Mouse (Mus musculus) heart, postnatal 0 days (tissue): ENCODE measurements around the gene Parva. TPM values are rescaled to one million over a fixed set of nuclear protein-coding genes. Genes with fewer than 3 reads are reported as not detected.

ENCODE experiments used
- ATAC-seq: fragments of 200-750 bp; cut with Nextera tagmentation; 2 replicates; pipeline ENCODE4 v1.8.0; 2017; ENCODE audit warnings: low read depth, moderate number of reproducible peaks, moderate library complexity; ENCODE audit not compliant: insufficient read depth
- DNase-seq: peaks from one replicate; pipeline ENCODE4 v3.0.0-alpha.2; 2016; ENCODE audit warnings: low spot score
- H3K27ac ChIP-seq: fragments of 300-500 bp; sonication (generic); 2 replicates; pipeline ENCODE4 v1.5.1; 2014; ENCODE audit warnings: low read depth, mild to moderate bottlenecking
- H3K27me3 ChIP-seq: fragments of 300-500 bp; sonication (generic); 2 replicates; pipeline ENCODE4 v1.6.1; 2014; ENCODE audit warnings: low read length, mixed read lengths; ENCODE audit not compliant: control insufficient read depth, insufficient read depth
- H3K36me3 ChIP-seq: fragments of 300-500 bp; sonication (generic); replicated peaks from 2 replicates; pipeline ENCODE4 v1.6.1; 2014; ENCODE audit warnings: low read length, mixed read lengths; ENCODE audit not compliant: control insufficient read depth, insufficient read depth
- H3K4me1 ChIP-seq: fragments of 300-500 bp; sonication (generic); 2 replicates; pipeline ENCODE4 v1.6.1; 2014; ENCODE audit warnings: antibody characterized with exemption; ENCODE audit not compliant: control insufficient read depth, insufficient read depth
- H3K4me2 ChIP-seq: fragments of 300-500 bp; sonication (generic); 2 replicates; pipeline ENCODE4 v1.6.1; 2014; ENCODE audit warnings: low read depth, mild to moderate bottlenecking, low read length, moderate library complexity
- H3K4me3 ChIP-seq: fragments of 300-500 bp; sonication (generic); 2 replicates; pipeline ENCODE4 v1.5.1; 2014; ENCODE audit warnings: low read depth, low read length
- H3K9ac ChIP-seq: fragments of 300-500 bp; sonication (generic); replicated peaks from 2 replicates; pipeline ENCODE4 v1.6.1; 2014; ENCODE audit warnings: low read depth, low read length, mixed read lengths
- H3K9me3 ChIP-seq: fragments of 300-500 bp; sonication (generic); replicated peaks from 2 replicates; pipeline ENCODE4 v1.6.1; 2016; ENCODE audit warnings: low read length; ENCODE audit not compliant: control insufficient read depth
- CTCF ChIP-seq: IDR thresholded peaks from 2 replicates; pipeline ENCODE4 v1.5.1; 2016; ENCODE audit warnings: antibody characterized with exemption, control low read depth, low read depth
- EP300 ChIP-seq: IDR thresholded peaks from 2 replicates; pipeline ENCODE4 v1.6.1; 2016; ENCODE audit warnings: antibody characterized with exemption, low read depth
- WGBS: fragments of 180-500 bp; shearing (Covaris S2); extraction: QIAGEN DNeasy Blood & Tissue Kit; methylation state at CpG from one replicate; pipeline ENCODE4 v1.1.7; 2014; 5-methylcytosine and 5-hydroxymethylcytosine counted together
- polyA plus RNA-seq: library from polyadenylated mRNA; unstranded; fragments of >200 nt; fragmentation: Nextera tagmentation; extraction: Ambion mirVana; gene quantifications from 2 replicates; pipeline ENCODE4 v1.2.1, GENCODE M21; 2015
- total RNA-seq: library from RNA; depleted of rRNA; stranded (reverse); fragments of >200 nt; gene quantifications from 2 replicates; pipeline ENCODE4 v1.2.3, GENCODE M21; 2014; ENCODE audit warnings: low replicate concordance; rRNA removed

Gene Parva
- total and polyA plus RNA-seq, 2 experiments from 2014 or later: 39.7 to 53.0 TPM

DNA sequence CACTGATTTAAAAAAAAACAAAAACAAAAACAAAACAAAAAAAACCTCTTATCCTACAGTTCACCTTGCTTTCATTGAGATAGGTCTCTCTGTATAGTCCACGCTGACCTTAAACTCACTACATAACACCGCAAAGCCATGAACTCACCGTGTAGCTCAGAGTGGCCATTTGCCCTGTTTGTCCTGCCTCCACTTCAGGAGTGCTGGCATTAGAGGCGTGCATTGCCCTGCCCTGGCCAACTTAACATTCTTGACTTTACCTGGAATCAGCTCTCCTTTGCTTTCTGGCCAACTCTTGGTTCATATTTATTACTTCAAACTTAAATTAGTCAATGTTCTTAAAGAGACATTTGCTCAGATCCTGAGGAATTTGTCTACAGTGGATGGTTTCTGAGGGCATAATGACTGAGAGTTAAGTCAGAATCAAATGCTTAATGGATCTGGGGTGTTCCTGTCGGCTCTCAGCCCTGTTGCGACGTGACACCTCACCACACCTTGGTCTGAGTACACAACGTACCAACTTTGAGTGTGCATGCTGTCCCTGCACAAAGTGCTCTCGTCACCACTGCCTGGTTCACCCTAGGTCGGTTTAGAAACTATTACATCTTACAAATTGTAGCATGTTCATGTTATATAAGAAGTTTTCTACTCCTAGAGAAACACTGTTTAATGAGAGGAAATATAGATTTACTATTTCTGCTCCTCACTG, 207.4 kb downstream of the Parva start:
- TF ChIP-seq EP300 (no peak), CTCF (no peak)
- no peak for DNase-seq
- no peak overlapping the region for H3K27ac ChIP-seq
- 74% methylated on average over 10 of the region's 10 CpGs for WGBS
- peaks cover 3% of the 10 kb centered on the region; the same call in 1 of the 2 replicates for H3K9me3 ChIP-seq
- no peak overlapping the region for H3K9ac ChIP-seq
- peaks cover 5% of the 10 kb centered on the region; the same call in 1 of the 2 replicates for H3K4me1 ChIP-seq
- ATAC-seq: no peak
- H3K27me3 ChIP-seq: no peaks in the 10 kb centered on the region
- H3K4me2 ChIP-seq: no peak overlapping the region
- 0 out of 2 replicates have a peak, but pooled peaks cover under 1% of the 10 kb centered on the region for H3K36me3 ChIP-seq
- H3K4me3 ChIP-seq: no peak overlapping the region

- H3K4me2 ChIP-seq: no peak overlapping the region
- H3K27me3 ChIP-seq: no peaks in the 10 kb centered on the region
- no peak overlapping the region for H3K9ac ChIP-seq
- H3K9me3 ChIP-seq: peaks cover 3% of the 10 kb centered on the region; the same call in 1 of the 2 replicates
- H3K27ac ChIP-seq: no peak overlapping the region
- no peak overlapping the region for H3K4me3 ChIP-seq
- 0 out of 2 replicates have a peak, but pooled peaks cover 3% of the 10 kb centered on the region for H3K36me3 ChIP-seq
- no peak for TF ChIP-seq EP300
- no peak for TF ChIP-seq CTCF
- H3K4me1 ChIP-seq: peaks cover 5% of the 10 kb centered on the region; the same call in 1 of the 2 replicates
- ATAC-seq (no peak), DNase-seq (no peak)
- 91% methylated on average over 2 of the region's 2 CpGs for WGBS
These were observed 208.6 kb downstream of the Parva start for GRCm38 (mm10) chr7:112635936-112636335.

Other genes starting within 250 kb of the Parva start
- gene Mical2, start 201.6 kb upstream of the Parva start, total RNA-seq: 136 and 169 TPM in 2 replicates
- gene Mical2, start 201.6 kb upstream of the Parva start, polyA plus RNA-seq: 59.9 and 78.1 TPM in 2 replicates